29 mouse cellular contexts compared by ENCODE assay signal in genomic region chr11:83597796-83598195, GRCm38 (mm10). TPM values are rescaled to one million over a fixed set of nuclear protein-coding genes. Genes with fewer than 3 reads are reported as not detected.
"Had no signal": no experiment of that assay in that cellular context is flagged by ENCODE, and none has a peak within 500 bp of the region (broad histone marks: within the 10 kb centered on the region; RNA-seq: fewer than 3 reads in every experiment).

No protein-coding gene starts in this region.

- ATAC-seq: intestine, postnatal 0 days had no signal

- DNase-seq: kidney, postnatal 10 days; kidney, postnatal 36 days; layer of hippocampus, postnatal 36 days; left cerebral cortex, postnatal 4 days; liver, embryonic 13.5 days; lung, postnatal 36 days; midbrain, embryonic 14.5 days; thymus, adult 2 months; thymus, postnatal 14 days; thymus, postnatal 4 days had no signal

- H3K27ac ChIP-seq: kidney, embryonic 15.5 days; liver, embryonic 13.5 days had no signal

- H3K9ac ChIP-seq: kidney, embryonic 15.5 days; limb, embryonic 13.5 days; liver, embryonic 13.5 days had no signal

- H3K4me2 ChIP-seq: kidney, embryonic 15.5 days; limb, embryonic 13.5 days; liver, embryonic 13.5 days; midbrain, embryonic 11.5 days had no signal

- H3K4me3 ChIP-seq: kidney, embryonic 15.5 days; limb, embryonic 13.5 days; liver, embryonic 13.5 days had no signal

- H3K4me1 ChIP-seq: limb, embryonic 13.5 days had no signal

- H3K27me3 ChIP-seq: kidney, embryonic 15.5 days; limb, embryonic 13.5 days; liver, embryonic 13.5 days had no signal

- H3K9me3 ChIP-seq: kidney, embryonic 15.5 days; limb, embryonic 13.5 days; liver, embryonic 13.5 days had no signal

- H3K36me3 ChIP-seq: kidney, embryonic 15.5 days; limb, embryonic 13.5 days; liver, embryonic 13.5 days had no signal

RNA-seq across cellular contexts. Expression of gene Rpl9-ps1, which starts 47.6 kb away (rescaled TPM):
- total RNA-seq: layer of hippocampus, adult 8-10 months; layer of hippocampus, postnatal 10 days; layer of hippocampus, postnatal 36 days; left cerebral cortex, adult 8-10 months; left cerebral cortex, postnatal 14 days; left cerebral cortex, postnatal 4 days; liver, adult 2 months; megakaryocyte-erythroid progenitor cell, adult 5-6 weeks; midbrain, postnatal 0 days had no signal
- polyA plus RNA-seq: intestine, postnatal 0 days; kidney, adult 2 months; kidney, embryonic 15.5 days; limb, embryonic 13.5 days; liver, adult 2 months; liver, embryonic 13.5 days; liver, embryonic 16.5 days; lung, postnatal 0 days; midbrain, embryonic 11.5 days; midbrain, embryonic 14.5 days; midbrain, postnatal 0 days; neural tube, embryonic 11.5 days; neural tube, embryonic 14.5 days; small intestine, adult 2 months; spleen, adult 2 months; stomach, embryonic 16.5 days; thymus, adult 2 months had no signal

RNA-seq across cellular contexts. Expression of gene Ccl3, which starts 51.4 kb away (rescaled TPM):
- total RNA-seq: layer of hippocampus, postnatal 36 days; left cerebral cortex, postnatal 14 days had no signal
